Mouse (Mus musculus) retina, embryonic 14.5 days (tissue): Measurements from ENCODE around the gene Epha1.
A peak's percentile ranks its signal among the peaks of the same experiment; 100 is the strongest.

Experiments
- DNase-seq: peaks from one replicate; pipeline ENCODE4 v3.0.0-alpha.2; 2015; ENCODE audit warnings: low spot score

Gene Epha1

GRCm38 (mm10) chr6:42372816-42373547 is at the start of gene Epha1:
TSS of gene Epha1 (minus strand) at chr6:42373268.
- peak; percentile 74 for DNase-seq

DNA sequence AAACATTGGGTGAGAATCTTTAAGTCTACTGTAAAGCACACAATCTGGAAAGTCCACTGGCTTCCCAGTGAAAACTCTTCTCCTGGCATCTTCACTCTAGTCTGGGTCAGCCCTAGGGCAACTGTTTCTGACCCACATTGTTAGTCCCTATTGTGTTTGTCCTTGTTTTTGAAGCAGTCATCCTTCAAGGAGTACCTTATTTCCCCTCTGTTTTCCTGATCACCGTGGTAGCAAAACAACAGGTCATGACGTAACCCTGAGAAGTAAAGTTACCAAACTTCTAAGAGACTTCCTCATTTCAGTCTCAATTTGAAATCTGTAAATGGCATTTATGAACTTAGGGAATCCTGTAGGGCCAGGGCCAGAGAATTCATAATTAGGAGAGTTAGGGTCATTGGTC is 48.4 kb upstream of the Epha1 start:
- no peak for DNase-seq

GRCm38 (mm10) chr6:42419443-42419842 is 46.4 kb upstream of the Epha1 start:
- no peak for DNase-seq

DNA sequence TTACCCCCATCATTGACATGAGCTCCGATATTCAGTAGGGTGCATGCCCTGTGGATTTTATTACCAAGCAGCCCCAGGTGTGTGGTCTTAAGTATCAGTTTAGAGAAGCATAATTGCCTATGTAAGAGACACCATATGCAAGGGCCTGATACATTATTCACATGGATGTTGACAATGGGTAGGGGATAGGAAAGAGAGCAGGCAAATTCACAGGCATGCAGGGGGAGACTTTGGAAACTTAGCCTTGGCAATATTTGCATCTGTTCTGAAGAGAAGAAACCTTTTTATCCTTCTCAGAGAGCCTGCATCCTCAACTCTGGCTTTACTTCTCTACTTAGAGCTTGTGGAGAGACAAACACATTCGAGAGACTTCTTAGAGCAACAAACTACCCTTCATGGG is 32.1 kb upstream of the Epha1 start, which contains the start of gene Tas2r135:
Tas2r135 (plus strand) TSS at position 301 of the 400 bp plus-strand sequence.
- no peak for DNase-seq

DNA sequence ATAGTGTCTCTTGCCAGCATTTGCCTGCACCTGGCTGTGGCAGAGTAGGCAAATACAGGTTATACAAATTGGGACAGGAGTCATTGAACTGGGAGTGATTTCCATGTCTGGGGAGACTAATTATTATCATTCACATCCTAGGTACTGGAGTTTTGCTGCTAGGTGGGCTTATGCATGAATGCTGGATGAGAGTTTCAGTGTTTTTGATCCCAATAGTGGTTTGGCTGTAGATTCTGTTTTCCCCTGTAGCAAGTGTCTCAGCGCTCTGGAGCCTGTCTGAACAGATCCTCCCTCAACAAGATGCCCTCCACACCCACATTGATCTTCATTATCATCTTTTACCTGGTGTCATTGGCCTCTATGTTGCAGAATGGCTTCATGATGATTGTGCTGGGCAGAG is 26.9 kb upstream of the Epha1 start, which contains the start of gene Tas2r143:
Tas2r143 (plus strand) TSS at position 301 of the 400 bp plus-strand sequence.
- no peak for DNase-seq

DNA sequence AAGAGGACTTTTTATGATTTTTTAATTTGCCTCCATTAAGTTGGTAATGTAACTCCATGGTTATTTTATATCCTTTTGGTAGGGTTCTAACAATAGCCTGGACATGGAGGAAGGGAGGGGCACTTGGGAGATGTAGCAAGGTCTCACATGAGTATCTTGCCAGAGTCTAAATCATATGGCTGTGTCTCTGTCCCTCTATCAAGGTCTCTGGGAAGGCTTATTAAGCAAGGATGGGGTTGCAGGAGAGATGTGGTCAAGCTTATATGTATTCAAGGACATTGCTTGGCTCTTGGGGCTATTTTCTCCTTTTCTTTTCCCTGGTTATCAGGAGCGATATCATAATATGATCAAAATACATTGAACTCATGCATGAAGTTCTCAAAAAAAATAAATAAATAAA is 25.9 kb upstream of the Epha1 start:
- DNase-seq = no peak

DNA sequence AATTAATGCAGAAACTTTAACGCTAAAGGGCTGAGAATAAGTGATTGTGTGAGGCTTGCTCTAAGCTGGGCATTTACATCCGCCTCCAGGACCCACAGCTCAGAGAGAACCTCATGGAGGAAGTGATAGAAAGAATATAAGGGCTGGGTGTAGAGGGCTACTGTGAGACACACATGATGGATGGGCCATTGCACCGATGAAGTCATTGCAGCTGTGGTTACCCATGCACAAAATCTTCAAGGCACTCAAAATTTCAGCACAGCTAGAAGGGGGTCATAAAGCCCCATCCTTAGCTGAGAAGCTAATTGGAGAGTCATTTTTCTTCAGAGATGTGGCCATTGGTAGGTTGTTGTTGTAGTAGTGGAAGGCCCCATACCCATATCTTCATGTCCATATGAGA is 25.2 kb upstream of the Epha1 start:
- no peak for DNase-seq

GRCm38 (mm10) chr6:42397041-42397657 is 24.1 kb upstream of the Epha1 start:
- DNase-seq = no peak

- DNase-seq = no peak
These were observed 23.1 kb upstream of the Epha1 start for GRCm38 (mm10) chr6:42395960-42396809.

DNA sequence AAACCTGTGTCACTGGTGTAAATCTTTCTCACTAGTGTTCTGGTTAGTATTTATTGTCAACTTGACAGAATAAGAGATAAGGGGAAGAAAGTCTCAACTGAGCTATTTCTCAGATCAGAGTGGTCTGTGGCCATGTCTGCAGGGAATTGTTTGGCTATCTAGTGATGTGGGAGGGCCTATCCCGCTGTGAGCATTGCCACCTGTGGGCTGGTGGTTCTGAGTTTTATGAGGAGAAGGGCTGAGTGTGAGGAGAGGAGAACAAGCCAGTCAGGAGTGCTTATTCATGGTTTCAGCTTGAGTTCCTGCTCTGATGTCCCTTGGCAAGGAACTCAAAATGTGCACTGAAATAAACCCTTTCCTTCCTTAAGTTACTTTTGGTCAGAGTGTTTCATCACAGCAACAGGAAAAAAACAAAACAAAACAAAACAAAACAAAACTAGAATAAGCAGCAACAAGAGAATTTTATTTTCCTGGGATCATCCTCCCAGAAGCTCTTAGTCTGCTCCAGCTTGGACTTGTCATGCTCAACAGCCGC is 18.8 kb upstream of the Epha1 start:
- no peak for DNase-seq

DNA sequence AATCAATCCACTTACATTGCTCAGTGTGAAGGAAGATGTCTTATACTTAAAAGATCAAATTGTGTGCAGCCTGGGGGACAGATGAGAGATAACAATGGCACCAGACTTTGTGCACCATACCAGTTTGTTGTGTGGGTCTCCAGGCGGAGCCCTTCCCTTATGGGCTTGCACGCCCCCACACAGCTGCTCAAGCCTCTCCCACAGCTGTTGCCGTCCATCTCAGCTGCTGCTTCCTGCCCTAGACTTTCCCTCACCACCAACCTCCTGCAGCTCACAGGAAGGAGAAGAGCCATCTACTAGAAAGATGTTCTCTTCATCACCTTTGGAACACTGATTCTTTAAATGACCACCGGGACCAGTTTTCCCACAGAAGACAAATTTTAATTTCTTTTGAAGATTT is 12.6 kb upstream of the Epha1 start:
- DNase-seq = no peak

GRCm38 (mm10) chr6:42383360-42383759 is 10.3 kb upstream of the Epha1 start:
- DNase-seq = no peak

- DNase-seq = no peak
These were observed 8.9 kb upstream of the Epha1 start for GRCm38 (mm10) chr6:42381916-42382381.

DNA sequence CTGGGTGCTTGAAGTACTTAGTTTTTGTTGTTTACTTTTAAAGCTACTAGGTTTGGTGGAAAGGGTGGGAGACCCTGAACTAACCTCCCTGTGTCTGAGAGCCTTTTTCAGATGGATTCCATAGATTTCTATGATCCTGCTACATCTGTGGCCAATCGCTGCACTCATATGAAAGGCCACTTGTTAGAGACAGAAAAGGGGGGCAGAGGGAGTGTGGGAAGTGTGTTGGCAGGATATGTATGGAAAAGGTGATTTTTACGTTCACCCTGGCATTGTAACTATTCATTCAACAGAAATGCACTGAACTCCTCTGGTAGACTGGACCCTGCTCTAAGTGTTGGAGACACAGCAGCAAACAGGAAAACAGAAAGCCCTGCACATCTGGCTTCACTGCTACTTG is 8.2 kb upstream of the Epha1 start:
- DNase-seq = no peak

GRCm38 (mm10) chr6:42380416-42381144 is 7.5 kb upstream of the Epha1 start:
- DNase-seq = peak; percentile 70

- no peak for DNase-seq
These were observed 6.5 kb upstream of the Epha1 start for GRCm38 (mm10) chr6:42379551-42379950.

DNA sequence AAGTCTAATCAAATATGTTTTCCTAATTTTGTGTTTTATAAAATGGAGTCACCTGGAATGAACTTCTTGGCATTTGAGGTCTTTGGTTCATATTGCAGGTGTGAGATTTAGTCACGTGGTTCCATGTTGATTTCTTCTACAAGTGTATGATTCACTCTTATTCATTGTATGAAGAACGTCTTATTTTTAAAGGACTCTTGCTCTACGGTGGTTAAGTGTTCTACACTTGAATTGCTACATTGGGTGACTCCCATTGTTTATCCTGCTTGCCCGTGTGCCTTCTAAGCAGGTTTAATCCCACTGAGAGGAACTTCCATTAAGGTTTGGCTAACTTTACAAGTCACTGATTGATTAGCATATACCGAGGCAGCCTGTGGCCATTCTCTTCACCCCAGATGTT is 4.2 kb upstream of the Epha1 start:
- no peak for DNase-seq

- no peak for DNase-seq
These were observed 3.5 kb upstream of the Epha1 start for GRCm38 (mm10) chr6:42376504-42377019.

GRCm38 (mm10) chr6:42376016-42376415 is 2.9 kb upstream of the Epha1 start:
- no peak for DNase-seq

GRCm38 (mm10) chr6:42375131-42375530 is 2.1 kb upstream of the Epha1 start:
- DNase-seq = no peak

GRCm38 (mm10) chr6:42374701-42375100 is 1.6 kb upstream of the Epha1 start:
- no peak for DNase-seq
